Mouse (Mus musculus): ENCODE results near the gene Thsd7a. TPM values are rescaled to one million over a fixed set of nuclear protein-coding genes. Genes with fewer than 3 reads are reported as not detected.

Gene Thsd7a
- polyA plus RNA-seq, 1 experiment: not detected

DNA sequence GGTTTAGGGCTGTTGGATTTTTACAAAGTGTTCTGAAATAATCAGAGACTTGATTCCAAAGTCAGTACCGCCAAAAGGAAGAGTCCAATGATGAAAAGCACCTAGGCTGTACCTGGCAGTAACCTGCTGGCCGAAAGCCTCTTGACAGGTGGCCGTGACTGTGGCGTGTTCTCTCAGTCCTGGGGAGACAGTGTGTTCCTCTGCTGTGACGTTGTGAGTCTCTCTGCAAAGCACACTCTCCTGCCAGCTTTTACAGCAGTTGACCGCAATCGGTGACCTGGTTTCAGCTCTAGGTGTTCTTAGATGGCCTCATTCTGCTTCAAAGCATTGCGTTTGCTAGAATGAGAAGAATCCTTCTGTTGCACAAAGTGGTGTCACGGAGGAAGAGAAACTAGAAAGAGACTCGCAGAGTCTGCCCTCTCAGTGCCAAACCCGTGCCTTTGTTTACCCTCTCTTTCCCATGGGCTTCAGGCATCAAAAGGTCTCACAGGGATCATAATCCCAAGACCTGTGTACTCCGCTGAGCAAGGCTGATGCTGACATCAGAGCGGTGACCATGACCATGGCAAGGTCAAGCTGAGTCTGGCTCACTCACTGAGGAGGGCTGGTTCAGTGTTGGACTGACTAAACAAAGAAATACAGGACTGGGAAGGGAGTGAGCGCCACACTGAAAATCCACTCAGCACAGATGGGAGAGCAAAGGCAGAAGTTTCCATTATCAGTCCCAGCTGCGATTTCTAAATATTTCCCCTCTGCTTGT is 486.4 kb downstream of the Thsd7a start:
- no peak for TF ChIP-seq GATA1 (IDR thresholded peaks at IDR 0.05; ENCODE audit: low read length)
